Mouse (Mus musculus) CH12.LX (cell line): ENCODE measurements at regions not wholly inside any gene's neighbourhood (a gene's known extent, or its start where the extent isn't known, plus 50 kb on each side); places are given as distances from the start of the nearest gene placed in this dataset.

Experiments used
- POLR2A ChIP-seq: IDR thresholded peaks from 2 replicates; pipeline ENCODE4 v1.6.1; 2011; ENCODE audit warnings: low read depth, mild to moderate bottlenecking, improper control_type of control experiment, low read length
- ZC3H11A ChIP-seq: IDR thresholded peaks from 2 replicates; pipeline ENCODE4 v1.6.1; 2012; ENCODE audit warnings: low read depth, mild to moderate bottlenecking, inconsistent platforms, low read length, improper control_type of control experiment

DNA sequence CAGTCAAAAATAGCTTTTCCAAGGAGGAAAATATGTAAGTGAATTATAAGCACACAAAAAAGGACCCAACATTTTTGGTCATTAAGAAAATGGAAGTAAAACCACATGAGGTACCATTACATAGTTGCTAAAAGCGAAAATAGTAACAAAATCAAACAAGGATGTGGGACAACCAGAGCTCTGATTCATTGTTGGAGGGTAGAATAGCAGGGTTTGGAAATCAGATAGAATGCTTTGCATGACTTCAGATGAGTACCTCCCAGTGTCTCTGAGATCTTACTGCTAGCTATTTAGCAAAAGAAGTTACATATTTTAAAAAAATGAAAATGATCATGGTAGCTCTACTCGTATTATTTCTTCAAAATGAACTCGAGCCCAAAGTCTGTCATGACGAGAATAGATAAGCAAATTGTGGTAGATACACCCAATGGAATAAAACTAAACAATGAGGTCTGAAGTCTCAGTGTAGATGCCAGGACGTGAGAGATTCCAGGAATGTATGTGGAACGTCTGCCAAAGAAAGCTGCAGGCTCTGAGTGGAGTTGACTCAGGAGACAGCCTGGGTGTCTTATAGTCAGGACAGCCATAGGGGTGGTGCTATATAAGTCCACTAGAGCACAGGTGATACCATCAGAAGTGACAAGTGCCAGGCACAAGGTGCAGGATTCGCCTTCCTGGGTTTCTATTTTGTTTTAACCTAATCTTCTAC, 113.2 kb upstream of the Pbx1 start:
- TF ChIP-seq POLR2A = no peak
- no peak for TF ChIP-seq ZC3H11A
